Mouse (Mus musculus): ENCODE data around the gene Vma21. TPM values are rescaled to one million over a fixed set of nuclear protein-coding genes. Genes with fewer than 3 reads are reported as not detected.
A peak's percentile ranks its signal among the peaks of the same experiment; 100 is the strongest.

The Vma21 gene
- 40.9 and 43.4 TPM in 2 replicates for polyA plus RNA-seq (2014; fragmentation: Nextera tagmentation; extraction: Ambion mirVana)

DNA sequence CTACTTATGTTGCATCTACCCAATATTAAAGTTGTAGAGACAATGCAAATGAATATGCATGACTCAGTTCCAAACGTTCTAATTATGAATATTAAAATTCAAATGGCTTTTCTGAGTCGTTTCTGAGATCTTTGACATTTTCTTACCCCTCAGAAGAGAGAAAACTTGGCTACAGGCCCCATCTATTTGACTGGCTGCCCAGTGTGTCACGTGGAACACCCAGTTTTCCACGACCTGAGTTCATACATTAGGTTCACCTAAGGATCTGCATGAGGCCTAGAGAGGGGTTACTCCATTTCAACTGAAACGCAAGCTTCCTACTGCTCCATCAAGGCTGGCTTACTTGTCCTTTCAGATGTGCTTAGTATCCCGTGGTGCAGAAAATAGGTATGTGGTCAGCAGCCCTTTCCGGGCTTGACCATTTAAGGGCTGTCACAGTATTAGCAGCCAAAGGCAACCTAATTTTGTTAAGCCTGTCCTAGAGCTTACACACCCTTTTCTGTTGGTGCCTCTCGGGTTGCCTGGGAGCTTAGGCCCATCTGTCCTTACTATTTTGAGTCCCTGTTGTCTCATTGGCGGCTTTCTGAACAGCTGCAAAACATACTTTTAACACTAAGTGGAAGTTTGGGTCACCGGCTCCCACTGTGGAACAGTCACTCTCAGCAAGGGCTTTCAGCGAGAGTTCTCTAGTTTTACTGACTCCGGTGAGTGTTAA lies at the start of gene Vma21:
Gene Vma21, plus strand, starts transcription at position 294 of the 715 bp plus-strand sequence.
- H3K4me3 ChIP-seq (ENCODE audit: low read depth, low read length) = peak within 1 kb of the TSS; percentile 58
- H3K4me2 ChIP-seq = peak within 1 kb of the TSS; percentile 50
- ATAC-seq (ENCODE audit: low FRiP score) (no peak; the same call in none of the 2 replicates), DNase-seq (ENCODE audit: low spot score, missing footprints) (peak; percentile 87)
- peak within 1 kb of the TSS; percentile 67 for H3K9ac ChIP-seq (ENCODE audit: low read length)
- H3K27ac ChIP-seq (ENCODE audit: low read depth, low read length) = peak within 1 kb of the TSS; percentile 79
- no peaks in the 10 kb centered on the region for H3K36me3 ChIP-seq (ENCODE audit: control insufficient read depth, insufficient read depth, low read length)
- H3K9me3 ChIP-seq (ENCODE audit: control insufficient read depth, low read length) = no peaks in the 10 kb centered on the region
- WGBS = 33% methylated on average over 12 of the region's 12 CpGs
- no peaks in the 10 kb centered on the region for H3K4me1 ChIP-seq (ENCODE audit: control insufficient read depth, insufficient read depth, low read length)
- no peaks in the 10 kb centered on the region for H3K27me3 ChIP-seq (ENCODE audit: control insufficient read depth, insufficient read depth, low read length)

DNA sequence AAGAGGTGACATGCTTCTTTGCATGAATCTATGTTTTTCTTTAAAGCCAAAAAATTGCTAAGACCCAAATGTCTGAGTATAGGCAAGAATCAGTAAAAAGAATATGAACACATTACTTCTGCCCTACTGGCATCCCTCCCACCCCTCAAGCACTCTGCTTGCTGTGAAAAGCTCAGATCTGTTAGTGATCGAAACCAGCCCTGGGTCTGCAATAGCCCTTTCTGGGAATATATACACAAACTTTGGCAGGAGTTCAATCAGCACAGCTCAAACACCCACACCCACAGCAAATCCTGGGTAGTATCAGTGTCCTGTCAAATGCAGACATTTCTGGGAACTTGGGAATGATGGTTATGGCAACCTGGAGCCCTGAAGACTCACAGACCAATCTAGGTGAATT lies 47.8 kb upstream of the Vma21 start:
- no peak overlapping the region for H3K4me2 ChIP-seq
- no peak overlapping the region for H3K4me3 ChIP-seq (ENCODE audit: low read depth, low read length)
- no peaks in the 10 kb centered on the region for H3K27me3 ChIP-seq (ENCODE audit: control insufficient read depth, insufficient read depth, low read length)
- no peaks in the 10 kb centered on the region for H3K9me3 ChIP-seq (ENCODE audit: control insufficient read depth, low read length)
- ATAC-seq (ENCODE audit: low FRiP score) (no peak), DNase-seq (ENCODE audit: low spot score, missing footprints) (no peak)
- H3K36me3 ChIP-seq (ENCODE audit: control insufficient read depth, insufficient read depth, low read length) = no peaks in the 10 kb centered on the region
- no peak overlapping the region for H3K27ac ChIP-seq (ENCODE audit: low read depth, low read length)
- H3K9ac ChIP-seq (ENCODE audit: low read length) = no peak overlapping the region
- no peaks in the 10 kb centered on the region for H3K4me1 ChIP-seq (ENCODE audit: control insufficient read depth, insufficient read depth, low read length)
- WGBS = 88% methylated on average over 1 of the region's 1 CpGs

DNA sequence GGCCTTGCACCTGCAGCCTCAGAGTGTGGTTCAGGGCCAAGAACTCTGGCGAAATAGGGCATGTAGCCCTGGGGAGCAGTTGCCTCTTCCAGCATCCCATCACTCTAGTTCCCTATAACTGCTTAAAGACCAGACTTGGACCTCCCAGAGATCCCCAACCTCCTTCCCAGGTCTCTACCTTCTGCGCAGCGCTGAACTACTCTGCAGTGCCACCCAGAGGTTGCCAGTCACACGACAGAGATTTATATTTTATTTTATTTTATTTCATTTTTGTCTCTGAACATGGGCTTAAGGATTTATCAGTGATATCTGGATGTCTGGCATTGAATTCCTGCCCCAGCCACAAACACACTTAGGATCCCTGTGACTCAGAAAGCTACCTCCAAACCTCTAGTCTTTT lies 24.6 kb upstream of the Vma21 start:
- no peak overlapping the region for H3K27ac ChIP-seq (ENCODE audit: low read depth, low read length)
- ATAC-seq (ENCODE audit: low FRiP score) = no peak
- WGBS = 10% methylated on average over 4 of the region's 4 CpGs
- no peaks in the 10 kb centered on the region for H3K9me3 ChIP-seq (ENCODE audit: control insufficient read depth, low read length)
- no peaks in the 10 kb centered on the region for H3K36me3 ChIP-seq (ENCODE audit: control insufficient read depth, insufficient read depth, low read length)
- no peak for DNase-seq (ENCODE audit: low spot score, missing footprints)
- no peaks in the 10 kb centered on the region for H3K4me1 ChIP-seq (ENCODE audit: control insufficient read depth, insufficient read depth, low read length)
- H3K4me2 ChIP-seq = no peak overlapping the region
- no peak overlapping the region for H3K4me3 ChIP-seq (ENCODE audit: low read depth, low read length)
- no peaks in the 10 kb centered on the region for H3K27me3 ChIP-seq (ENCODE audit: control insufficient read depth, insufficient read depth, low read length)
- H3K9ac ChIP-seq (ENCODE audit: low read length) = no peak overlapping the region

DNA sequence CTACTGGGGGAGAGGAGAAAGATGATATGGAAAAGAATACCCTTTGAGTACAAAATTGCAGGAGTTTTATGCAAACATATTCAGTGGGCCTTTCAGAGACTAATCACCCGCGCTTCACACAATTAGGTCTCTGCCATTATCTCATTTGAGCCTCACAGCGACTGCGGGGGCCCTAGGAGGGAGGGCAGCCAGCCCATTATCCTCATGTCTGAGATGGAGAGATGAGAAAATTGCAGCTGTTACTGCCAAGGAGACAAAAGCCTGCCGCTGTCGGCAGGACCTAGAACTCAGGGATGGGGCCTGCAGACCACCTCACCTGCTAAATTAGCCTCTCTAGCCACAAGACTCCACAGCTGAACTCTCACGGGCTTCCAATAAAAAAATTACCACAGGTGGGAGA lies 18.0 kb upstream of the Vma21 start:
- ATAC-seq (ENCODE audit: low FRiP score) (no peak), DNase-seq (ENCODE audit: low spot score, missing footprints) (peak; percentile 80)
- H3K4me3 ChIP-seq (ENCODE audit: low read depth, low read length) = no peak overlapping the region
- no peak overlapping the region for H3K9ac ChIP-seq (ENCODE audit: low read length)
- no peak overlapping the region for H3K27ac ChIP-seq (ENCODE audit: low read depth, low read length)
- no peaks in the 10 kb centered on the region for H3K36me3 ChIP-seq (ENCODE audit: control insufficient read depth, insufficient read depth, low read length)
- no peaks in the 10 kb centered on the region for H3K4me1 ChIP-seq (ENCODE audit: control insufficient read depth, insufficient read depth, low read length)
- H3K4me2 ChIP-seq = no peak overlapping the region
- no peaks in the 10 kb centered on the region for H3K9me3 ChIP-seq (ENCODE audit: control insufficient read depth, low read length)
- 35% methylated on average over 7 of the region's 7 CpGs for WGBS
- no peaks in the 10 kb centered on the region for H3K27me3 ChIP-seq (ENCODE audit: control insufficient read depth, insufficient read depth, low read length)

DNA sequence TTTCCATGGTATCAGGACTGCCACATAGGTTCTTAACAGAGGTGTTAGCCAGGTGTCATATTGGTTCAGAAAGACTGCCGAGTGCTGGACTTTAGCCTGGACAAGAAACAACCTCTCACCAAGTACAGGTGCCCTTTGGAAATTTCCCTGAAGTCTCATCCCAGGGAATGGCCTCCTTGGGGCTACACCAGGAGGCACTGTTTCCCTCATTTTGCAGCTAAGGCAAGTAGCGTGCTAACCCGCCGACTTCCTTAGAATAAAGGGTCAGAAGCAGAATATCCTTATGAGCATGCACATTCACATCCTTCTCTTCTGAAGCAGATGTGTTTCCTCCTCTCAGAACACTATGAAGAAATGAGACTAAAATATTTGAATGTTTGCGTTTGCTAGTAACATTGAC lies 16.8 kb upstream of the Vma21 start:
- no peaks in the 10 kb centered on the region for H3K27me3 ChIP-seq (ENCODE audit: control insufficient read depth, insufficient read depth, low read length)
- H3K36me3 ChIP-seq (ENCODE audit: control insufficient read depth, insufficient read depth, low read length) = no peaks in the 10 kb centered on the region
- DNase-seq (ENCODE audit: low spot score, missing footprints) (no peak), ATAC-seq (ENCODE audit: low FRiP score) (no peak)
- H3K9me3 ChIP-seq (ENCODE audit: control insufficient read depth, low read length) = no peaks in the 10 kb centered on the region
- no peak overlapping the region for H3K27ac ChIP-seq (ENCODE audit: low read depth, low read length)
- H3K4me1 ChIP-seq (ENCODE audit: control insufficient read depth, insufficient read depth, low read length) = no peaks in the 10 kb centered on the region
- H3K9ac ChIP-seq (ENCODE audit: low read length) = no peak overlapping the region
- H3K4me2 ChIP-seq = no peak overlapping the region
- H3K4me3 ChIP-seq (ENCODE audit: low read depth, low read length) = no peak overlapping the region
- 68% methylated on average over 5 of the region's 5 CpGs for WGBS

DNA sequence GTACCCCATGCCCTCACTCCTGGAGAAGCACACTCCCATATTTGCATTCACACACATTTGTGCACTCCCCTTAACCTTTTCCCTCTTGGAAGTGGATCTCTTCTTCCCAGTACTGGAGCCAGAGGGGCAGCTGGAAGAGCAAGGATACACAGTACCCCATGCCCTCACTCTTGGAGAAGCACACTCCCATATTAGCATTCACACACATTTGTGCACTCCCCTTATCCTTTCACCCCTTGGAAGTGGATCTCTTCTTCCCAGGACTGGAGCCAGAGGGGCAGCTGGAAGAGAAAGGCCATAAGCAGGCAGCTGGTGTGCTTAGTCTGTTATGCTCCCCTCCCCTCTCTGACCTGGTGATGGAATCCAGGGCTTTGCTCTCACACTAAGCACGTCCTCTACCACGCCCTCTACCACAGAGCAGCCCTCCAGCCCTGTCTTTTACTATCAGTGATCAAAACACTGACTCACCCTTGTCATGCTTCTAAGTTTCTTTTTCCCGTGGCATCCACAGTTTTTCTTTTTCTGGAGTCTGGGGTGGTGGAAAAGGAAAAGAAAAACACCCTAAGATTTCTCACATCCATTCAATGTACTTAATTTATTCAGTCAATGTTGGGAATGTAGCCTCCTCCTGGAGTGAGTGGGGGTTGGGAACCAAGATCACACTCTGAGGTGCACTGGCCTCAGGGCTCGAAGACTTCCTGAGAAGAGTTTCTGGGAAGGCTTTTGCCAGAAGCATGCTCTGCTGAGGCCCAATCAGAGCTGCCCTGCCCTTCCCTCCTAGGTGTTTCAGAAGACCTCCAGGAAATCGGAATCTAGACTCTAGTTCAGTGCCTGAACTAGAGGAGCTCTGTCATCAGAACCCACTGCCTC lies 3.5 kb upstream of the Vma21 start:
- ATAC-seq (ENCODE audit: low FRiP score) = no peak

DNA sequence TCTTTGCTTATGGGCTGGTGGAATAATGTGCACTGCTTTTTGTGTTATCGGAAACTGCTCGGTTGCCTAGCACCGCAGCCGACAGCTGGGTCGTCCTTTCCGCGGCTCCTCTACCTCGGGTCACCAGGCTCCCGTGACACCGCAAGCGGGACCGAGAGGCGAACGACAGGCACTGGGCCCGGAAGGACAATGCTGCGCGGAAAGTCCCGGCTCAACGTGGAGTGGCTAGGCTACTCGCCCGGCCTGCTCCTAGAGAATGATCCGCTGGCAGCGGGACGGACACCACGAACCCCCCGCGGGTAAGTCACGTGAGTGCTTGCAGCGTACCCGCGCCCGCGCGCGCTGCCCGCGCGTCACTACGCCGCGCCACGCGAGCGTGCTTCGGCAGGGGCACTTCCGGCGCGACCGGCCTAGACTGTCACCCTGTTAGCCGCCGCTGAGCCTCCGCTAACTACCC lies 705 bp downstream of the Vma21 start:
- H3K9ac ChIP-seq (ENCODE audit: low read length) = peak overlapping the region; percentile 67
- no peaks in the 10 kb centered on the region for H3K27me3 ChIP-seq (ENCODE audit: control insufficient read depth, insufficient read depth, low read length)
- H3K4me1 ChIP-seq (ENCODE audit: control insufficient read depth, insufficient read depth, low read length) = no peaks in the 10 kb centered on the region
- peak overlapping the region; percentile 58 for H3K4me3 ChIP-seq (ENCODE audit: low read depth, low read length)
- 18% methylated on average over 52 of the region's 52 CpGs for WGBS
- DNase-seq (ENCODE audit: low spot score, missing footprints) (peak; percentile 96), ATAC-seq (ENCODE audit: low FRiP score) (peak; percentile 98)
- H3K9me3 ChIP-seq (ENCODE audit: control insufficient read depth, low read length) = no peaks in the 10 kb centered on the region
- H3K4me2 ChIP-seq = peak overlapping the region; percentile 42
- no peaks in the 10 kb centered on the region for H3K36me3 ChIP-seq (ENCODE audit: control insufficient read depth, insufficient read depth, low read length)
- peak overlapping the region; percentile 79 for H3K27ac ChIP-seq (ENCODE audit: low read depth, low read length)

More for the DNA sequence above, 3.5 kb upstream of the Vma21 start:
- Histone ChIP-seq H3K36me3 (ENCODE audit: control insufficient read depth, insufficient read depth, low read length) (no peaks in the 10 kb centered on the region), H3K9ac (ENCODE audit: low read length) (no peak overlapping the region), H3K9me3 (ENCODE audit: control insufficient read depth, low read length) (no peaks in the 10 kb centered on the region), H3K27me3 (ENCODE audit: control insufficient read depth, insufficient read depth, low read length) (no peaks in the 10 kb centered on the region), H3K4me3 (ENCODE audit: low read depth, low read length) (no peak overlapping the region), H3K4me2 (no peak overlapping the region), H3K27ac (ENCODE audit: low read depth, low read length) (no peak overlapping the region), H3K4me1 (ENCODE audit: control insufficient read depth, insufficient read depth, low read length) (no peaks in the 10 kb centered on the region)
- 50% methylated on average over 5 of the region's 5 CpGs for WGBS
- DNase-seq (ENCODE audit: low spot score, missing footprints) = peak; percentile 81

DNA sequence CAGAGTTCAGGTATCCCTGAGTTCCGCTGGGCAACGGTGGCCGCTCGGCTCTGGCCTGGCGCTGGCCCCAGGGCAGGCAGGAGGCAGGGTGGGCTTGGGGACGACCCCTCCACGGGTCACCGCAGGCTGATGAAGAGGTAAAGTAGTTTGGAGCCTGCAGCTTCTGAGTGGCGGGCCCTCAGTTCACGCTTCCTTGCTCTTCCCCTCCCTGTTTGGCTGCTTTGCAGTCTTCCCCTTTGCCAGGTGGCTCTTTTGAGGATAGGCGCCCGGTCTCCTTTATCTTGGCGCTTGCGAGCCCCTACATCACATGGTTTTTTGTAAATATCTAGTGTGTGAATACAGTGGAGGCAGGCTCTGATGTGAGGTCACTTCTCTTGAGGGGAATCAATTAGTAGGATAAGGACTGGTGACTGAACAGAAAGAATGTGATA lies 1.2 kb downstream of the Vma21 start:
- peak; percentile 79; the same call in 1 of the 2 replicates for ATAC-seq (ENCODE audit: low FRiP score)
- H3K36me3 ChIP-seq (ENCODE audit: control insufficient read depth, insufficient read depth, low read length) = no peaks in the 10 kb centered on the region
- DNase-seq (ENCODE audit: low spot score, missing footprints) = peak; percentile 86
- 16% methylated on average over 14 of the region's 14 CpGs for WGBS
- no peaks in the 10 kb centered on the region for H3K9me3 ChIP-seq (ENCODE audit: control insufficient read depth, low read length)
- H3K4me1 ChIP-seq (ENCODE audit: control insufficient read depth, insufficient read depth, low read length) = no peaks in the 10 kb centered on the region
- H3K4me3 ChIP-seq (ENCODE audit: low read depth, low read length) = peak overlapping the region; percentile 58
- no peaks in the 10 kb centered on the region for H3K27me3 ChIP-seq (ENCODE audit: control insufficient read depth, insufficient read depth, low read length)
- peak overlapping the region; percentile 79 for H3K27ac ChIP-seq (ENCODE audit: low read depth, low read length)
- peak overlapping the region; percentile 50 for H3K4me2 ChIP-seq
- peak overlapping the region; percentile 67 for H3K9ac ChIP-seq (ENCODE audit: low read length)

DNA sequence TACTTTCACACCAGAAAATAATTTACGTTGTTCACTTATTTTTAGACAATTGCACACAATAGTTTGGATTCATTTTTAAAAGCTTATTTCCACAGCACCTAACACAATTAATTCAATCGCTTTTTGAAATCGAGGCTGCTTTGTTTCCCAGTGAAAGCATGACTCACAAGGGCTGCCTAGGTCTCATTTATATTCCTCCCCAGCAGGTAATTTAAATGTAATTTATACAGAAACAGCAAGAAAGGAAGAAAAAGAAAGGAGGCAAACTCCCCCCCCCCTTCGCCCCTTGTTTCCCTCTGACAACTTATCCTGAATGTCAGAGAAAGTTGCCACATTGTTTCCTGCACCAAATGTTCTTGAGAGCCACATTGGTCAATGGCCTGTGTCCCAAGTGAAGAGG lies 23.2 kb downstream of the Vma21 start:
- no peaks in the 10 kb centered on the region for H3K27me3 ChIP-seq (ENCODE audit: control insufficient read depth, insufficient read depth, low read length)
- 61% methylated on average over 4 of the region's 4 CpGs for WGBS
- no peak overlapping the region for H3K27ac ChIP-seq (ENCODE audit: low read depth, low read length)
- H3K4me3 ChIP-seq (ENCODE audit: low read depth, low read length) = no peak overlapping the region
- no peaks in the 10 kb centered on the region for H3K9me3 ChIP-seq (ENCODE audit: control insufficient read depth, low read length)
- no peak overlapping the region for H3K4me2 ChIP-seq
- DNase-seq (ENCODE audit: low spot score, missing footprints) (no peak), ATAC-seq (ENCODE audit: low FRiP score) (no peak)
- H3K9ac ChIP-seq (ENCODE audit: low read length) = no peak overlapping the region
- H3K4me1 ChIP-seq (ENCODE audit: control insufficient read depth, insufficient read depth, low read length) = no peaks in the 10 kb centered on the region
- H3K36me3 ChIP-seq (ENCODE audit: control insufficient read depth, insufficient read depth, low read length) = no peaks in the 10 kb centered on the region

All from midbrain, embryonic 11.5 days (tissue).